Mouse (Mus musculus) heart, postnatal 0 days (tissue): ENCODE measurements around the gene Mroh3.

Experiments used
- CTCF ChIP-seq: IDR thresholded peaks from 2 replicates; pipeline ENCODE4 v1.5.1; 2016; ENCODE audit warnings: antibody characterized with exemption, control low read depth, low read depth
- EP300 ChIP-seq: IDR thresholded peaks from 2 replicates; pipeline ENCODE4 v1.6.1; 2016; ENCODE audit warnings: antibody characterized with exemption, low read depth

- no peak for TF ChIP-seq CTCF
- TF ChIP-seq EP300 = no peak
Measured at GRCm38 (mm10) chr1:136249662-136250061, 37.0 kb upstream of the Mroh3 start.
